Mouse (Mus musculus): ENCODE measurements around the gene H2-Aa. TPM values are rescaled to one million over a fixed set of nuclear protein-coding genes. Genes with fewer than 3 reads are reported as not detected.
A peak's percentile ranks its signal among the peaks of the same experiment; 100 is the strongest.

The H2-Aa gene
- polyA plus RNA-seq, 1 experiment from 2014 or later = 3.3 TPM

DNA sequence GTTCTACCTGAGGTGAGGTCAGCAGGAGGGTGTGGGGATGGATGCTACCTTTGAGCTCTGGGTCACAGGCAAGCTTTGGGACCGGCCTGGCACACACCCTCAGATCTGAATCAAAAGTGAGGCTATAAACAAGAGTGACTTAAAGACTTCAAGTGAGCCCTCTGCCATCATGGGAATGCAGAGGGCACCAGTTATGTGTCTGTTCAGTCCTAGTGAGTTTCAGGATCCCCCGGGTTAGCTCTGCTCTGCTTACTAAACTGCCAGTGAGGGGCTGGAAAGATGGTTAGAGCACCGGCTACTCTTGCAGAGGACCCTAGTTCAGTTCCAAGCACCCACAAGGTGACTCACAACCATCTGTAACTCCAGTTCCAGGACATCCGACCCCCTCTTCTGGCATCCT, 4.9 kb upstream of the H2-Aa start:
- Histone ChIP-seq H3K4me1 (ENCODE audit: insufficient read depth, low read length) (no peaks in the 10 kb centered on the region), H3K4me2 (replicated peaks; ENCODE audit: low read depth, low read length) (no peak overlapping the region), H3K36me3 (ENCODE audit: insufficient read depth, low read length) (no peaks in the 10 kb centered on the region), H3K27ac (ENCODE audit: low read length) (no peak overlapping the region), H3K27me3 (ENCODE audit: insufficient read depth, low read length) (no peaks in the 10 kb centered on the region), H3K4me3 (ENCODE audit: low read length) (no peak overlapping the region), H3K9ac (replicated peaks; ENCODE audit: low read length) (no peak overlapping the region), H3K9me3 (ENCODE audit: low read length) (no peaks in the 10 kb centered on the region)
- 91% methylated on average over 4 of the region's 4 CpGs for WGBS
- no peak for ATAC-seq (ENCODE audit: low FRiP score, low TSS enrichment)

DNA sequence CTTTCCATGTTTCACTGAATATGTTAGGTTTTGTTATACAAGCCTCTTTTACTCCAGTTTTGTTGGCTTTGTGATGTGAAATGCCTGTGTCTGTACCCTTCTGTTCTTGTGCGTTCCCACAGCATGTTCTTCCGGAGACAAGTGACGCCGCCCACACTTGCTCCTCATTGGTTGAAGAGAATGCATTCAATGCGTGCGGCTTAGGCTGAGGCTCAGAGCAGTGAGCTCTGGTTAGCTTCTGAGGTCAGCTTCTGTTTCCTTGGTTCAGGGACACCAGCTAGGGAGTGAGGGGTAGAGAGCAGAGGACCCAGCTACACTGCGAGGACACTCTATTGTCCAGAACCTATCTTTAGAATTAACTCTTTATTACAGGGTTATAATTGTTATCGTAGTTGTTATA, 4.0 kb upstream of the H2-Aa start:
- H3K4me3 ChIP-seq (ENCODE audit: low read length) = no peak overlapping the region
- ATAC-seq (ENCODE audit: low FRiP score, low TSS enrichment) = peak; percentile 93
- WGBS = 13% methylated on average over 8 of the region's 8 CpGs
- no peaks in the 10 kb centered on the region for H3K9me3 ChIP-seq (ENCODE audit: low read length)
- H3K4me2 ChIP-seq (replicated peaks; ENCODE audit: low read depth, low read length) = no peak overlapping the region
- no peak overlapping the region for H3K27ac ChIP-seq (ENCODE audit: low read length)
- no peak overlapping the region for H3K9ac ChIP-seq (replicated peaks; ENCODE audit: low read length)
- H3K27me3 ChIP-seq (ENCODE audit: insufficient read depth, low read length) = no peaks in the 10 kb centered on the region
- H3K4me1 ChIP-seq (ENCODE audit: insufficient read depth, low read length) = no peaks in the 10 kb centered on the region
- no peaks in the 10 kb centered on the region for H3K36me3 ChIP-seq (ENCODE audit: insufficient read depth, low read length)

DNA sequence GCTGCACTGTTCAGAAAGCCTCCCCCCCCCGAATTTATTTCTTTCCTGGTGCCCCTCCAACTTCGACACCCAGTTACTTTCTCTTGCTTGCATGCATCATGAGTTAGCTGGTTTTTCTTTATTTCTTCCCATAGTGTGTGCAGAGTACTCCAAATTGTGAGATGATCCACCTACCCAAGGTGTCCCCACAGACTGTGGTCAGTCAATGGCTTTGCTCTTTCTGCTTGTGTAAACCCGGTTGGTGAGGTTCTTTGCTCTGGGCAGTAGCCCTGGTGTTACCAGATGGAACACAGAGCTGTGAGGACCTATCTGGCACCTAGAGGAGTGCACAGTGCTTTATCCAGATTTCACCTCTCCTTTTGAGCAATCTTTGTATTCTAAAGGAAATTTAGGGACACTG, 508 bp upstream of the H2-Aa start:
- no peak overlapping the region for H3K4me2 ChIP-seq (replicated peaks; ENCODE audit: low read depth, low read length)
- no peaks in the 10 kb centered on the region for H3K9me3 ChIP-seq (ENCODE audit: low read length)
- WGBS = 73% methylated on average over 3 of the region's 3 CpGs
- no peak overlapping the region for H3K9ac ChIP-seq (replicated peaks; ENCODE audit: low read length)
- no peaks in the 10 kb centered on the region for H3K27me3 ChIP-seq (ENCODE audit: insufficient read depth, low read length)
- H3K4me1 ChIP-seq (ENCODE audit: insufficient read depth, low read length) = no peaks in the 10 kb centered on the region
- H3K4me3 ChIP-seq (ENCODE audit: low read length) = no peak overlapping the region
- no peaks in the 10 kb centered on the region for H3K36me3 ChIP-seq (ENCODE audit: insufficient read depth, low read length)
- ATAC-seq (ENCODE audit: low FRiP score, low TSS enrichment) = no peak
- H3K27ac ChIP-seq (ENCODE audit: low read length) = no peak overlapping the region

DNA sequence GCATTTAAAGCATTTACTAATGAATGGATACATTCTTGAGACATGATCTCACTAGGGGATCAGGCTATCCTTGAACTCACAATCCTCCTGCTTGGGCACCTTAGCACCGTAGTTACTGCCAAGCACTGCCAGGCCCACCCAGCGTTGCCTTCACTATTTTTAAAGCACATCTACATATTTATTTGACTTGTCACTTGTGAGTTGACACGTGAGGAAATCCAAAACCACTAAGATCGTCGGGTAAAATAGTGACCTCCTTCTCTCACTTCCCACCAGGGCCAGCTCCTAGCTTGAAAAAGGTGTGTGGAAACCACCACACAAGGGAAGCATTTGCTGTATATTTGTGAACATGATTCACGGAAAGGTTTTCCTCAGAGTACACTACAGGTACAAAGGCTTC, 624 bp downstream of the H2-Aa start:
- Histone ChIP-seq H3K27me3 (ENCODE audit: insufficient read depth, low read length) (no peaks in the 10 kb centered on the region), H3K36me3 (ENCODE audit: insufficient read depth, low read length) (no peaks in the 10 kb centered on the region), H3K4me3 (ENCODE audit: low read length) (no peak overlapping the region), H3K4me1 (ENCODE audit: insufficient read depth, low read length) (no peaks in the 10 kb centered on the region), H3K4me2 (replicated peaks; ENCODE audit: low read depth, low read length) (no peak overlapping the region), H3K9ac (replicated peaks; ENCODE audit: low read length) (no peak overlapping the region), H3K9me3 (ENCODE audit: low read length) (no peaks in the 10 kb centered on the region), H3K27ac (ENCODE audit: low read length) (no peak overlapping the region)
- WGBS = 63% methylated on average over 6 of the region's 6 CpGs
- no peak for ATAC-seq (ENCODE audit: low FRiP score, low TSS enrichment)

DNA sequence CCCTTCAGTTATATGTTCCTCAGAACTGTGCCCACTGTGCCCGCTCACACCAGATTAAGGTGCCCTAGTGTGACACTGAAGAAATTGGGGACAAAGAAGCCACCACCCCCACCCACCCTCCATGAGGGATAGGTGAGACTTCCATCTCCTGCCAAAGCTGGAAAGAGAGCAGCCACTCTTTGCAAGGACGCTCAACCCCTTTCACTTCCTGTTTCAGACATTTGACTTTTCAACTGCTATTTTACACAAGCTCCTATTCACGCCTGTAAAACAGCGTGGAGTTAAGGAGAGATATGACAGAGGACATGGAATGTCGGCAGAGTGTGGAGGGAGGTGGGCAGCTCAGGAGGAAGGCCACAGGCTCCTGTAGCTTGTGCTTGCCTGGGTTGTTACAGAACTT, 1.1 kb downstream of the H2-Aa start:
- 83% methylated on average over 5 of the region's 5 CpGs for WGBS

DNA sequence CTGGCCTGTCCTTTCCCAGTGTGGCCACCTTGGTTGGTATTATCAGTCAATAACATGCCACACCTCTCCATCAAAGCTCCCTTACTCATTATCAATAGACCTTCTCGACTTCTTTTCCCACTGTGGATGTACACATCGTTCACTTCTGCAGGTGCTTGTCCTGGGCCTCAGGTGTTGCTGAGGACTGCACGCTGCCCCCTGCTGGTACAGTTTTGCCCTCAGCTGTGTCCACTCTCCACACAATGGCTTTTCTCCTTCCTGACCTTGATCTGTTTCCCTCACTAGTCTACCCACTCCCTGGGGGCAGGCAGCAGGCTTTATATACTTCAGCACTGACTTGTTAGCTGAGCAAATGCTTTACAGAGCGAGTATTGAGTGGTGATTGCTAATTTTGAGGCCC, 1.8 kb downstream of the H2-Aa start:
- WGBS = 39% methylated on average over 4 of the region's 4 CpGs
- no peak overlapping the region for H3K9ac ChIP-seq (replicated peaks; ENCODE audit: low read length)
- no peak overlapping the region for H3K4me3 ChIP-seq (ENCODE audit: low read length)
- H3K9me3 ChIP-seq (ENCODE audit: low read length) = no peaks in the 10 kb centered on the region
- no peak overlapping the region for H3K4me2 ChIP-seq (replicated peaks; ENCODE audit: low read depth, low read length)
- ATAC-seq (ENCODE audit: low FRiP score, low TSS enrichment) = no peak
- no peaks in the 10 kb centered on the region for H3K27me3 ChIP-seq (ENCODE audit: insufficient read depth, low read length)
- H3K27ac ChIP-seq (ENCODE audit: low read length) = no peak overlapping the region
- H3K4me1 ChIP-seq (ENCODE audit: insufficient read depth, low read length) = no peaks in the 10 kb centered on the region
- H3K36me3 ChIP-seq (ENCODE audit: insufficient read depth, low read length) = no peaks in the 10 kb centered on the region

More for the DNA sequence above, 1.1 kb downstream of the H2-Aa start:
- no peak overlapping the region for H3K27ac ChIP-seq (ENCODE audit: low read length)
- ATAC-seq (ENCODE audit: low FRiP score, low TSS enrichment) = no peak
- H3K36me3 ChIP-seq (ENCODE audit: insufficient read depth, low read length) = no peaks in the 10 kb centered on the region
- H3K27me3 ChIP-seq (ENCODE audit: insufficient read depth, low read length) = no peaks in the 10 kb centered on the region
- H3K4me1 ChIP-seq (ENCODE audit: insufficient read depth, low read length) = no peaks in the 10 kb centered on the region
- H3K4me3 ChIP-seq (ENCODE audit: low read length) = no peak overlapping the region
- H3K9ac ChIP-seq (replicated peaks; ENCODE audit: low read length) = no peak overlapping the region
- no peak overlapping the region for H3K4me2 ChIP-seq (replicated peaks; ENCODE audit: low read depth, low read length)
- H3K9me3 ChIP-seq (ENCODE audit: low read length) = no peaks in the 10 kb centered on the region

DNA sequence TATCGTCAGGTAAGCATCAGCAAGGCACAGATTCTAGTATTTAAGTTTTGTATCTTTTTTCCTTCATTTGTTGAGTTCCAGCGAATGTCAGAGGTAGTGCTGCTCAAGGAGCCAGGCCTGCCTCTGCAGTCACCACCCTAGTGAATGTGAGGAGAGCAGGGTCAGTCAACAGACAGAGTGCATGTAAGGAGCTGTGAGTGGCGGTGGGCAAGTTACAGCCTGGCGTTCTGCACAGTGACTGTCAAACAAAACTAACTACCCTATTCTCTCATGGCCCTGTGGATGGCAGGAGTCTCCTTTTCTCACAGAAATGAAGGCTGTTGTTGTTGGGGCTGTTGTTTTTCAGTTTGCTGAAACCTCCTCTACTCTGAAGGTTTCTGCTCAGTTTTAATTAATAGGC, 2.3 kb downstream of the H2-Aa start:
- no peak for ATAC-seq (ENCODE audit: low FRiP score, low TSS enrichment)
- no peak overlapping the region for H3K4me3 ChIP-seq (ENCODE audit: low read length)
- H3K36me3 ChIP-seq (ENCODE audit: insufficient read depth, low read length) = no peaks in the 10 kb centered on the region
- WGBS = 78% methylated on average over 4 of the region's 4 CpGs
- no peaks in the 10 kb centered on the region for H3K4me1 ChIP-seq (ENCODE audit: insufficient read depth, low read length)
- H3K9ac ChIP-seq (replicated peaks; ENCODE audit: low read length) = no peak overlapping the region
- no peaks in the 10 kb centered on the region for H3K27me3 ChIP-seq (ENCODE audit: insufficient read depth, low read length)
- no peak overlapping the region for H3K4me2 ChIP-seq (replicated peaks; ENCODE audit: low read depth, low read length)
- H3K9me3 ChIP-seq (ENCODE audit: low read length) = no peaks in the 10 kb centered on the region
- no peak overlapping the region for H3K27ac ChIP-seq (ENCODE audit: low read length)

DNA sequence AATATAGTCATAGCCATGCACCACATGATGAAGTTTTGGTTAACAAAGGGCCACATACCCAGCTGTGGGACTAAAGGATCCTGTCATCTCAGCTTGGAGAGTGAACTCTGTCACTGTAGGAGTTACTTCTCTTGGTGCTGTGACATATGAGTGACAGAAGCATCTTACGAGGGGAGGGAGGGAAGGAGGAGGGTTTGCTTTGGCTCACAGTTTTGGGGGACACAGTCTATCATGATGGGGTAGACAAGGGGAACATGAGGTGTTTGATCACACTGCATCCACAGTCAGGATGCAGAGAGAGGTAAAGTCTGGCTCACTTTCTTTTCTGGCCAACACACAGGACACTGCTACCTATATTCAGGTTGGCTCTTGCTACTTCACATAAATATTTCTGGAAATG, 5.8 kb downstream of the H2-Aa start:
- Histone ChIP-seq H3K27me3 (ENCODE audit: insufficient read depth, low read length) (no peaks in the 10 kb centered on the region; the same call in 1 of the 2 replicates), H3K4me3 (ENCODE audit: low read length) (no peak overlapping the region), H3K4me1 (ENCODE audit: insufficient read depth, low read length) (no peaks in the 10 kb centered on the region), H3K36me3 (ENCODE audit: insufficient read depth, low read length) (no peaks in the 10 kb centered on the region), H3K27ac (ENCODE audit: low read length) (no peak overlapping the region), H3K4me2 (replicated peaks; ENCODE audit: low read depth, low read length) (no peak overlapping the region), H3K9me3 (ENCODE audit: low read length) (no peaks in the 10 kb centered on the region), H3K9ac (replicated peaks; ENCODE audit: low read length) (no peak overlapping the region)
- 74% methylated on average over 1 of the region's 1 CpGs for WGBS
- ATAC-seq (ENCODE audit: low FRiP score, low TSS enrichment) = no peak

DNA sequence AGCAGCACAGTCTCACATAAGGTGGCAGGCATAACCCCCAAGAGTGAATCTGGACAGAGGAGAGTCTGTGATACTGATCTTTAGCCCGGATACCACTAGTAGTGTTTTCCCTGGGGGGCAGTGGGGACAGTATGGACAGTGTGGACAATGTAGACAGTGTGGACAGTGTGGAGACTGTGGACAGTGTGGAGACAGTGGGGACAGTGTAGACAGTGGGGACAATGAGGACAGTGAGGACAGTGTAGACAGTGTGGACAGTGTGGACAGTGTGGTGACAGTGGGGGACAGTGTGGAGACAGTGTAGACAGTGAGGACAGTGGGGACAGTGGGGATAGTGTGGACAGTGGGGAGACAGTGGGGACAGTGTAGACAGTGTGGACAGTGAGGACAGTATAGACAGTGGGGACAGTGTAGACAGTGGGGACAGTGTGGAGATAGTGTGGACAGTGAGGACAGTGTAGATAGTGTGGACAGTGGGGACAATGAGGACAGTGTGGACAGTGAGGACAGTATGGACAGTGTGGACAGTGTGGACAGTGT, 7.1 kb downstream of the H2-Aa start:
- Histone ChIP-seq H3K36me3 (ENCODE audit: insufficient read depth, low read length) (no peaks in the 10 kb centered on the region), H3K9me3 (ENCODE audit: low read length) (0 out of 2 replicates have a peak, but pooled peaks cover 4% of the 10 kb centered on the region), H3K4me3 (ENCODE audit: low read length) (no peak overlapping the region), H3K4me2 (replicated peaks; ENCODE audit: low read depth, low read length) (no peak overlapping the region), H3K9ac (replicated peaks; ENCODE audit: low read length) (no peak overlapping the region), H3K27ac (ENCODE audit: low read length) (no peak overlapping the region), H3K4me1 (ENCODE audit: insufficient read depth, low read length) (no peaks in the 10 kb centered on the region), H3K27me3 (ENCODE audit: insufficient read depth, low read length) (no peaks in the 10 kb centered on the region; the same call in 1 of the 2 replicates)
- 81% methylated on average over 1 of the region's 1 CpGs for WGBS
- ATAC-seq (ENCODE audit: low FRiP score, low TSS enrichment) = peak; percentile 27; the same call in 1 of the 2 replicates

DNA sequence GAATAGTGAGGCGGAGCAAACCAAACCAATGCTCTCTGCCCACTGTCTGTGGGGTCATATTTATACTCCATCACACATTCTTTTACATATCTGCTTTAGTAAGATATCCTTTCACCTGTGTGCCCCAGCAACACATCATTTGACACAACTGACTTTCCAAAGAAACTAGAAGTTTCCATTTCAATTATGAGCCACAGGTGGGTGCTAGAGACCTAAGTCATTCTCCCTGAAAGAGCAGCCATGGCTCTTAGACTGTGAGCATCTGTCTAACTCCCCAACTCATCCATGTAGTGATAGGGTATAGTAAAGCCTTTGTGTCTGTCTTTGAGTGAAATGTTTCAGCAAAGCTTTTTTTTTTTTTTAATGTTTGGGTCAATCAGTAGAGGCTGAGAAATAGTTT, 15.5 kb downstream of the H2-Aa start:
- Histone ChIP-seq H3K9me3 (ENCODE audit: low read length) (0 out of 2 replicates have a peak, but pooled peaks cover 4% of the 10 kb centered on the region), H3K9ac (replicated peaks; ENCODE audit: low read length) (no peak overlapping the region), H3K36me3 (ENCODE audit: insufficient read depth, low read length) (no peaks in the 10 kb centered on the region), H3K4me2 (replicated peaks; ENCODE audit: low read depth, low read length) (no peak overlapping the region), H3K27me3 (ENCODE audit: insufficient read depth, low read length) (0 out of 2 replicates have a peak, but pooled peaks cover 2% of the 10 kb centered on the region), H3K4me1 (ENCODE audit: insufficient read depth, low read length) (no peaks in the 10 kb centered on the region), H3K4me3 (ENCODE audit: low read length) (no peak overlapping the region), H3K27ac (ENCODE audit: low read length) (no peak overlapping the region)
- ATAC-seq (ENCODE audit: low FRiP score, low TSS enrichment) = no peak
- 97% methylated on average over 1 of the region's 1 CpGs for WGBS

Data from kidney, embryonic 16.5 days (tissue).